Mouse (Mus musculus): Measurements from ENCODE around the gene Bst2.

- TF ChIP-seq CTCF (IDR thresholded peaks at IDR 0.05; ENCODE audit: low read depth) (no peak), EP300 (IDR thresholded peaks at IDR 0.05; ENCODE audit: low read depth) (no peak)
Measured at GRCm38 (mm10) chr8:71498816-71499690, 38.2 kb downstream of the Bst2 start.
